Mouse (Mus musculus): Measurements from ENCODE around the gene Hmcn2.

The Hmcn2 gene

GRCm38 (mm10) chr2:31434746-31435145 is 120.5 kb downstream of the Hmcn2 start:
- ChIA-PET POLR2A (interaction anchor here in 3 of 4 experiments (0.7 to 9.3 kb wide), 9 partner anchors 12 to 685 kb away, joined by 3 to 80 read pairs (median 9); partner anchors contain the start of gene Ass1 (in 1 of the 3)), CTCF (interaction anchor here (1.0 to 3.2 kb wide), 16 partner anchors 12 to 157 kb away, joined by 3 to 50 read pairs (median 8); partner anchors contain the start of gene Ass1 (in 1 of the 4))

- POLR2A ChIA-PET: interaction anchor here (0.5 to 9.3 kb wide), 19 partner anchors 11 to 302 kb away, joined by 3 to 80 read pairs (median 6); partner anchors contain the start of gene Ass1 (in 1 of the 4)
Measured at GRCm38 (mm10) chr2:31435567-31435966, 121.4 kb downstream of the Hmcn2 start.

GRCm38 (mm10) chr2:31437480-31438245 is 123.4 kb downstream of the Hmcn2 start:
- ChIA-PET CTCF (interaction anchor here (0.5 to 3.2 kb wide), 10 partner anchors 20 to 991 kb away, joined by 3 to 50 read pairs (median 3); no protein-coding TSS in a partner anchor), POLR2A (interaction anchor here in 3 of 4 experiments (0.8 to 9.3 kb wide), 13 partner anchors 9 to 35 kb away, joined by 3 to 80 read pairs (median 6); partner anchors contain the start of gene Ass1 (in 1 of the 3))

More at GRCm38 (mm10) chr2:31435567-31435966, 121.4 kb downstream of the Hmcn2 start:
- CTCF ChIA-PET: interaction anchor here (0.5 to 3.2 kb wide), 61 partner anchors 8 to 398 kb away, joined by 3 to 50 read pairs (median 4); partner anchors contain the start of gene Ass1 (in 2 of the 4)

GRCm38 (mm10) chr2:31439576-31439975 is 125.4 kb downstream of the Hmcn2 start:
- ChIA-PET CTCF (interaction anchor here in 2 of 4 experiments (0.5 to 1.8 kb wide), 3 partner anchors 20 to 288 kb away, joined by 3 to 5 read pairs (median 4); partner anchors contain the start of gene Gpr107 (in 1 of the 2)), POLR2A (interaction anchor here in 3 of 4 experiments (0.7 to 9.3 kb wide), 9 partner anchors 13 to 45 kb away, joined by 3 to 80 read pairs (median 5); no protein-coding TSS in a partner anchor)

GRCm38 (mm10) chr2:31442480-31443160 is 128.4 kb downstream of the Hmcn2 start:
- ChIA-PET CTCF (interaction anchor here in 3 of 4 experiments (0.8 to 1.9 kb wide), 7 partner anchors 11 to 143 kb away, joined by 3 to 5 read pairs (median 4); no protein-coding TSS in a partner anchor), POLR2A (interaction anchor here in 3 of 4 experiments (1.1 to 9.3 kb wide), 7 partner anchors 10 to 30 kb away, joined by 3 to 80 read pairs (median 4); no protein-coding TSS in a partner anchor)

GRCm38 (mm10) chr2:31446036-31446435 is 131.8 kb downstream of the Hmcn2 start:
- POLR2A ChIA-PET: interaction anchor here in 3 of 4 experiments (0.7 to 3.0 kb wide), 7 partner anchors 10 to 28 kb away, joined by 3 to 13 read pairs (median 3); partner anchors contain the start of gene Ass1 (in 1 of the 3)
- CTCF ChIA-PET: interaction anchor here in 2 of 4 experiments (0.5 to 1.1 kb wide), 3 partner anchors 10 to 468 kb away, joined by 3 to 9 read pairs (median 7); no protein-coding TSS in a partner anchor

GRCm38 (mm10) chr2:31446456-31446855 is 132.2 kb downstream of the Hmcn2 start:
- POLR2A ChIA-PET: interaction anchor here in 3 of 4 experiments (1.2 to 3.0 kb wide), 6 partner anchors 10 to 28 kb away, joined by 3 to 13 read pairs (median 4); partner anchors contain the start of gene Ass1 (in 1 of the 3)

GRCm38 (mm10) chr2:31447536-31447935 is 133.3 kb downstream of the Hmcn2 start:
- POLR2A ChIA-PET: interaction anchor here in 1 of 4 experiments (0.6 to 3.0 kb wide), 2 partner anchors 11 to 1923 kb away, joined by 3 to 13 read pairs; no protein-coding TSS in a partner anchor
- CTCF ChIA-PET: interaction anchor here in 1 of 4 experiments (1.1 kb wide), 1 partner anchor 12 kb away, joined by 3 read pairs; no protein-coding TSS in a partner anchor

More at GRCm38 (mm10) chr2:31446456-31446855, 132.2 kb downstream of the Hmcn2 start:
- CTCF ChIA-PET: interaction anchor here in 3 of 4 experiments (0.5 to 1.1 kb wide), 4 partner anchors 11 to 468 kb away, joined by 3 to 9 read pairs (median 6); no protein-coding TSS in a partner anchor

- CTCF ChIA-PET: interaction anchor here in 1 of 4 experiments (0.5 to 0.8 kb wide), 2 partner anchors 11 to 460 kb away, joined by 3 read pairs; no protein-coding TSS in a partner anchor
Measured at GRCm38 (mm10) chr2:31448756-31449440, 134.7 kb downstream of the Hmcn2 start.

GRCm38 (mm10) chr2:31449441-31449815 is 135.2 kb downstream of the Hmcn2 start:
- ChIA-PET POLR2A (interaction anchor here in 3 of 4 experiments (0.6 to 3.0 kb wide), 4 partner anchors 9 to 289 kb away, joined by 3 to 21 read pairs (median 4); no protein-coding TSS in a partner anchor), CTCF (interaction anchor here in 1 of 4 experiments (0.8 kb wide), 1 partner anchor 10 kb away, joined by 3 read pairs; no protein-coding TSS in a partner anchor)

More at GRCm38 (mm10) chr2:31448756-31449440, 134.7 kb downstream of the Hmcn2 start:
- POLR2A ChIA-PET: interaction anchor here in 3 of 4 experiments (0.6 to 3.0 kb wide), 4 partner anchors 10 to 289 kb away, joined by 3 to 21 read pairs (median 4); no protein-coding TSS in a partner anchor

- CTCF ChIA-PET: no interaction called here
- POLR2A ChIA-PET: interaction anchor here in 2 of 4 experiments (0.8 to 3.0 kb wide), 4 partner anchors 9 to 285 kb away, joined by 3 to 21 read pairs (median 3); no protein-coding TSS in a partner anchor
Measured at GRCm38 (mm10) chr2:31449902-31450301, 135.7 kb downstream of the Hmcn2 start.

- ChIA-PET CTCF (interaction anchor here in 1 of 4 experiments (0.5 to 1.1 kb wide), 4 partner anchors 8 to 1270 kb away, joined by 3 to 6 read pairs (median 3); no protein-coding TSS in a partner anchor), POLR2A (interaction anchor here in 2 of 4 experiments (0.6 to 5.2 kb wide), 6 partner anchors 8 to 323 kb away, joined by 3 to 80 read pairs (median 4); partner anchors contain the start of gene Ass1 (in 1 of the 2))
Measured at GRCm38 (mm10) chr2:31450661-31451060, 136.4 kb downstream of the Hmcn2 start.

- CTCF ChIA-PET: interaction anchor here in 1 of 4 experiments (1.1 to 2.3 kb wide), 2 partner anchors 16 to 152 kb away, joined by 3 to 11 read pairs; no protein-coding TSS in a partner anchor
Measured at GRCm38 (mm10) chr2:31451530-31451929, 137.3 kb downstream of the Hmcn2 start.

GRCm38 (mm10) chr2:31453011-31453410 is 138.8 kb downstream of the Hmcn2 start:
- ChIA-PET CTCF (interaction anchor here (0.6 to 3.1 kb wide), 15 partner anchors 11 to 235 kb away, joined by 3 to 15 read pairs (median 4); partner anchors contain the start of genes Abl1 (in 1 of the 4) and Ass1 (in 1 of the 4)), POLR2A (interaction anchor here (0.6 to 10.2 kb wide), 50 partner anchors 8 to 835 kb away, joined by 3 to 294 read pairs (median 4); partner anchors contain the start of genes Ass1 (in 3 of the 4), Abl1 (in 1 of the 4), Exosc2 (in 1 of the 4) and Fnbp1 (in 1 of the 4))

More at GRCm38 (mm10) chr2:31451530-31451929, 137.3 kb downstream of the Hmcn2 start:
- POLR2A ChIA-PET: interaction anchor here in 2 of 4 experiments (1.2 to 10.2 kb wide), 6 partner anchors 11 to 22 kb away, joined by 3 to 294 read pairs (median 45); partner anchors contain the start of gene Ass1 (in 2 of the 2)

GRCm38 (mm10) chr2:31453559-31454177 is 139.5 kb downstream of the Hmcn2 start:
- ChIA-PET POLR2A (interaction anchor here (0.6 to 10.2 kb wide), 58 partner anchors 8 to 834 kb away, joined by 3 to 294 read pairs (median 4); partner anchors contain the start of genes Ass1 (in 3 of the 4), Exosc2 (in 2 of the 4), Abl1 (in 1 of the 4) and Fnbp1 (in 1 of the 4)), CTCF (interaction anchor here (0.6 to 3.1 kb wide), 22 partner anchors 10 to 281 kb away, joined by 3 to 15 read pairs (median 4); partner anchors contain the start of genes Abl1 (in 1 of the 4) and Ass1 (in 1 of the 4))
